Mouse (Mus musculus) brain, embryonic 18.5 days (tissue): ENCODE data around the gene Cdkl5.
A peak's percentile ranks its signal among the peaks of the same experiment; 100 is the strongest.
"Not testable (repeated sequence)": the region's sequence is repeated elsewhere in the genome, so short reads cannot be mapped to it uniquely, and the experiment has no call there.

Experiments used
- DNase-seq: peaks from one replicate; pipeline ENCODE4 v3.0.0-alpha.2; 2012; ENCODE audit warnings: low read depth, low spot score

Gene Cdkl5

GRCm38 (mm10) chrX:160906952-160907351 lies 87.6 kb downstream of the Cdkl5 start, which contains the start of gene Gja6:
Gene Gja6, minus strand, starts transcription at chrX:160907052.
- DNase-seq = no peak

GRCm38 (mm10) chrX:160906477-160906876 lies 88.0 kb downstream of the Cdkl5 start:
- DNase-seq = no peak

GRCm38 (mm10) chrX:160905913-160906312 lies 88.6 kb downstream of the Cdkl5 start:
- no peak for DNase-seq

GRCm38 (mm10) chrX:160905041-160905678 lies 89.3 kb downstream of the Cdkl5 start:
- DNase-seq = no peak

- no peak for DNase-seq
Observed at GRCm38 (mm10) chrX:160901118-160901517, 93.4 kb downstream of the Cdkl5 start.

GRCm38 (mm10) chrX:160892077-160892476 lies 102.4 kb downstream of the Cdkl5 start:
- DNase-seq = no peak

- DNase-seq = no peak
Observed at GRCm38 (mm10) chrX:160886301-160886700, 108.2 kb downstream of the Cdkl5 start.

- no peak for DNase-seq
Observed at GRCm38 (mm10) chrX:160866576-160866975, 127.9 kb downstream of the Cdkl5 start.

GRCm38 (mm10) chrX:160865022-160865421 lies 129.5 kb downstream of the Cdkl5 start:
- DNase-seq = no peak

GRCm38 (mm10) chrX:160863689-160864383 lies 130.7 kb downstream of the Cdkl5 start:
- DNase-seq = no peak

- no peak for DNase-seq
Observed at GRCm38 (mm10) chrX:160808226-160808625, 186.3 kb downstream of the Cdkl5 start.

GRCm38 (mm10) chrX:160804409-160805150 lies 189.9 kb downstream of the Cdkl5 start:
- no peak for DNase-seq

GRCm38 (mm10) chrX:160794920-160795319 lies 199.6 kb downstream of the Cdkl5 start:
- DNase-seq = no peak

GRCm38 (mm10) chrX:160782276-160782675 lies 212.2 kb downstream of the Cdkl5 start:
- DNase-seq = no peak

- DNase-seq = no peak
Observed at GRCm38 (mm10) chrX:160773033-160773432, 221.5 kb downstream of the Cdkl5 start.

GRCm38 (mm10) chrX:160769622-160770021 lies 224.9 kb downstream of the Cdkl5 start:
- not testable (repeated sequence) for DNase-seq

- DNase-seq = no peak
Observed at GRCm38 (mm10) chrX:160767713-160768112, 226.8 kb downstream of the Cdkl5 start, which contains the start of gene Rs1. Gene Rs1, plus strand, starts transcription at chrX:160768013.

GRCm38 (mm10) chrX:160766233-160766616 lies 228.3 kb downstream of the Cdkl5 start:
- no peak for DNase-seq

GRCm38 (mm10) chrX:160765389-160766232 lies 228.9 kb downstream of the Cdkl5 start:
- DNase-seq = peak; percentile 52

GRCm38 (mm10) chrX:160750808-160751207 lies 243.7 kb downstream of the Cdkl5 start:
- DNase-seq = no peak

GRCm38 (mm10) chrX:160748653-160749052 lies 245.9 kb downstream of the Cdkl5 start:
- no peak for DNase-seq
